Mouse (Mus musculus): Measurements from ENCODE around the gene Tmub1.

GRCm38 (mm10) chr5:24408651-24409050 lies 39.0 kb downstream of the Tmub1 start:
- TF ChIP-seq CTCF (conservative IDR thresholded peaks at IDR 0.05; ENCODE audit: insufficient read depth, insufficient read length, low read depth, low read length) (no peak), POLR2A (IDR thresholded peaks at IDR 0.05; ENCODE audit: low read depth, low read length) (no peak)

All from kidney, adult 2 months (tissue).